Mouse (Mus musculus) lung, postnatal 4 days (tissue): ENCODE results near the gene Vps13d.
A peak's percentile ranks its signal among the peaks of the same experiment; 100 is the strongest.

ENCODE experiments used
- DNase-seq, 2 experiments: peaks; one replicate each; pipeline ENCODE4 v3.0.0; 2021

Vps13d gene

DNA sequence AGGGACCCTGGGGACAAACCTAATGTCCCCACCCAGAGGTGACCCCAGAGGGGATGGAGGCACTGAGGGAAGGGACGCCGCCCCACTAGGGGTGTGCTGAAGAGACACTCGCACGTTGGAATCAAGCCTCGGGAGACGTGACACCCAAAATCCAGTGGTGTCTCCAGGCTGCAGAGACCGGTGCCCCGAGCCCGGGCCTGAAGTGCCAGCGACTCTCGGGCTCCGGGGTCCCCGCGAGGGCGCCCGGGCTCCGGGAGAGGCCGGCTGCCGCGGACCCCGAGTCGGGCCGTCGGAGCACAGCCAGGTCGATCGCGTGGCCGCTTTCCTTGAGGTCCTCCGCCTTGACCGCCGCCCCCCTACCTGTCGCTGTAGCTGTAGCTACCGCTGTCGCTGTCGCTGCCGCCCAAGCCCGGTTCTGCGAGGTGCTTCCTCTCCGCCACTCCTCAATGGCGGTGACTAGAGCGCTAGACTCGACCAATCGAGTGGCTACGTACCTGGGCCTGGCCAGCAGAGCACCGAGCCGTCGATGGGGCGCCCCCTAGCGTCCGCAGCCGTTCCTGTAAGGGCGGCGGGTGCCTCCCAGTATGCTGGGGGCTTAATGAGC lies at the start of gene Vps13d:
Gene Vps13d, minus strand, starts transcription at position 447 of the 604 bp plus-strand sequence.
- DNase-seq, result peak; percentile 92 to 93

DNA sequence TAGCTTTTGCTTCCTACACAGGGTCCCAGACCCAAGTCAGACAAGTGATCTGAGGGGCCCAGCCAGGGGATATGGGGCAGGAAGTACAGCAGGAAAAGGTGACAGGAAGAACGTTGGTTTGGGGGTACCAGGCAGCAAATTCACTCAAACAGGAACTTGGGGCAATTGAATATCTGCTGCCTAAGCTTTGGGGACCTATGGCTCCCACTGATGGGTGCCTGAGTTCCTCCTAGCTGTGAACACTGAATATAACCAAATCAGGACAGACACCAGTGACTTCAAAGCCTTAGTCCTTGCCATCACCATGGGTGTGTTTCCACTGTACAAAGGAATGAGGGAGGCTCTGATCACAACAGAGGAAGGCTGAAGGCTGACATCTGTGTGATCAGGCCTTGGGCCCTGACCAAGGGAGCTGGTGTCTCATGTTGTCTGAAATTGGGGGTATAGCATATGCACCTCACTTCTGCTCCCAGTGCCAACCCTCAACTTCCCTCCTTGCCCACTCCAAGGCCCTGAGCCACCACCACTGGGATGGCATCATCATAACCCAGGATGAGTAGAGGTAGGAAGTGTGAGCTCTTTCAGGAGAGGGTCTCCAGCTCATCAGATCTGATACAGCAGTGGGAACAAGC lies 48.0 kb upstream of the Vps13d start:
- DNase-seq, result no peak

DNA sequence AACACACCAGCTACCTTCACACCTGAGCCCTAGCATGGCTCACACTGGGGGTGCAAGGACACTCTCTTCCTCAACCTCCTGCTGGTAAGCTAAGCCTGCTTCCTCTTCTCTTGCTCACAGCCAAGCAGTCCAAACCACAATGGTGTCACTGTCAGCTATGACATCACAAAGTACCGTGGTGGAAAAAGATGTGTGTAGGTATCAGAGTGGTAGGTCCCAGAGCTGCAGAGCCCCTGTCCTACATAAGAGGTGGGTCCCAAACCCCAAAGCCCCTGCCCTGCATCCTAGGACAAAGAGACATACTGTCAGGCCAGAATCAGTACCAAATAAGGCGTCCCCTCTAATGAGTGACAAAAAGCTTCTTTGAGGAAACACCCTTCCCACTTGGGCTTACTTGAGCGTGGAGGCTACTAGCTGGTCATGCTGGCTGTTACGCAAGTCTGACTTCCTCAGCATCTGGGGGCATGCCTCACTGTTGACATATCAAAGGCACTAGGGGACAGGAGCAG lies 46.0 kb upstream of the Vps13d start:
- DNase-seq, result peak; percentile 52 to 63

DNA sequence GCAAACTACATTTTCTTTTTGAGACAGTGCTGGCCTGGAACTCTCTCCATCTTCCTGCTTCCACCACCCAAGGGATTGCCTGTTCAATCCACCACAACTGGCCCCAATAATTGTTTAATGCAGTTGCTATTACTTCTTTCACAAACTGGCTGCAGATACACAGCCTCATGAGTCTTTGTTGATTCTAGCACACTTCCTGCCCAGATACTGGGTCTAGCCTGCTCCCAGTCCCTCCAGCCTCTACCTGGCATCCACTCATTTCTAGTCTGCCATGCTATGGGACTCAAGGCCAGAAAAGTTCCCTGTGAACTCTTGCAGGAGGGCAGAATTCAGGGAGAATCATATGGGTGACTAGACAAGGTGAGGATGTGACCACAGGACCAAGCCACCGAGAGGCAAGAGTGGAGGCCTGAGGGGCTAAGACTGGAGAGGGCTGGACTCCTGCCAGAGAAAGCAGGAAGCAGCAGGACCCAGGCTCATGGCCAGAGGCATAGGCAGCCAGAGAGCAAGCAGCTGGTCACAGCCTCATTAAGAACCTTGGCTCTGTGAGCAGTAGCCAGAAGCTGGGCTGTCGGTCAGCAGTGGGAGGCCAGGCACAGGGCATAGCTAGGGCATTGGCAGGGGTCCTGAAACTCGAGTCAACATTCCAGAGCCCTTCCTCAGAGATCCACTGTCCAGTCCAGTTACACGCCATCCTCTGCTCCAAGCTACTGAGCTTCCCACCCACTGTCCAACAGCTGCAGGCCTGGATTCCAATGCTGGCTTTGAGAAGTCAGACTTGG lies 44.4 kb upstream of the Vps13d start:
- peak; percentile 76 to 88 for DNase-seq

DNA sequence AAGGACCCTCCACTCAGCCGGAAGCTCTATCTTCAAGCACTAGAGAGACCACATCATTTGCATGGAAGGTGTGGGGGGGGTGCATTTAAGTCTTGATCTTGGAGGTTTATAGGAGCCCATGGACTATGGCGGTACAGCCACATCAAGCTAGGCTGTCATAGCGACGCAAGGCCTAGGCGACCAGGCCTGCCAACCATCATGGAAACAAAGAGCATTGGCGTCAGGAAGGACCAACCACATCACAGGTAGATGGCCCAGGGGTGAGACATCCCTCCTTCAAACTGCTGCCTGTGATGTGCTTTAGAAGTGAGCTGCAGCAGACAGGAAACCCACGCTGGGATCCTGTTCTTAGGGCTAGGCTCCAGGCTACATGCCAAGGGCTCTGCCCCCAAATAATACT lies 41.2 kb upstream of the Vps13d start:
- DNase-seq, result no peak

DNA sequence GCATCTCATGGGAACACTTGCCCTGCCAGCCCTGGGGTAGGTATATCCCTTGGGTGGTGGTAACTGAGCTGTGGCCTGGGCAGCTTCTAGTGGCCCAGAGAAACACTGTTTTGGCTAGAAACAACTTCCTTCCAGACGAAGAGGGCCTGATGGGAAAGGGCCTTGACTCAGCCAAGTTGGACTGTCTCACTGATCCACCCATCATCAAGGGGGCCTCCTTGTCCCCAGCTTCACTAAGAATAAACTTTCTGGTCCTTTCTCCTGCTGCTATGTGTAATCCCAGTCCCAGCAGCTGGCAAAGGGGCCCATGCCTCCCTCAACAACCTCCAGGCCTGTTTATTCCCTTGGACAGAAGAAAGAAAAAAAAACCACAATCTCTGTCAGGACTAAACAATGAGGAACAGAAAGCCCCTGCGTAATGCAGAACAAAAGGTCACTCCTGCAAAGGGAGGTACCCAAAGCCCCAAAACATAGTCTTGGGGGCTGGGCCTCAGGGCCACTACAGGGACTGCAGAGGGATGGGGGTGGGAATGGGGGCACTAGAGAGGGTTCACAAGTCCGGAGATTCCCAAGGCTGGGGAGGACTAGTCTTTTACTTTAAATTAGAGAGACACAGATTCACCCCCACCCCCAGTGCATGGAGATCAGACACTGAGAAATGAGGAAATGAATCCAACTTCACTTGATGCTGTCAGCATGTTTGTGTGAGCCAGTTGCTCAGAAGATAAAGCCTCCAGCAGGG lies 38.9 kb upstream of the Vps13d start:
- DNase-seq, result peak; percentile 54 to 63

DNA sequence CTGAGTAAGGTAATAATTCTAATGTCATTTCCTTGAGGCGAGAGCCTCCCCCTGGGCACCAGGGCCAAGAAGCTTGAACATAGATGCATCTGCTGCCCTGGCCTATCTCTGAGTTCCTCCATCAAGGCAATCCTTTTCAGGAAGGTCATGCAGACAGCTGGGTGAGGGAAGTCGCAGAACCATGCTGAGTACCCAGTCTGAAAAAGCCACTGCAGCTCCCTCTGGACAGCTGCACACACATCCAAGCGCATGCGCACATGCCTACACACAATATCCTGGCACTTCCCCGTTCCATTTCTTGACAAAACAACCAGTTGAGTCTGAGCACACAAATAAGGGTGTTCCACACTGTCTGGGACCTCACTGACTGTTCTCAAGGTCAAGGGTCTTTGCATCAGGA lies 36.9 kb upstream of the Vps13d start:
- DNase-seq, result no peak

DNA sequence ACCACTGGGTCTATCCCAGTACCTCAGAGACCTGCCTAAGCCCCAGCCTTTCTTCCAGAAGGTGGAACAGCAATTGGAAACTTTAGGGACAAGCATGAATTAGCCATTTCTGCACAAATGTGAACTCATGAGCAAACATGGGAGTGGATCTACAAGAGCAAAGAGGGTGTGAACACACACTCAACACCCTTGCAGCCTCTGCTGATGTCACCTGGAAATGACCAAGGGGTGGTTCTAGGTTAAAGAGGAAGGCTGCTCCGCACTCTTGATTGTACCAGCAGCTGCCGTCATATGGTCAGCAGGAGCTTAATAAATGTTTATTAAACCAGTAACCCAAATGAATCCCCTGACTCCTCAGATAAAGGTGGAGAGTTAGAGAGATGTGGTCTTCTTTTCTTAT lies 35.8 kb upstream of the Vps13d start:
- no peak for DNase-seq

DNA sequence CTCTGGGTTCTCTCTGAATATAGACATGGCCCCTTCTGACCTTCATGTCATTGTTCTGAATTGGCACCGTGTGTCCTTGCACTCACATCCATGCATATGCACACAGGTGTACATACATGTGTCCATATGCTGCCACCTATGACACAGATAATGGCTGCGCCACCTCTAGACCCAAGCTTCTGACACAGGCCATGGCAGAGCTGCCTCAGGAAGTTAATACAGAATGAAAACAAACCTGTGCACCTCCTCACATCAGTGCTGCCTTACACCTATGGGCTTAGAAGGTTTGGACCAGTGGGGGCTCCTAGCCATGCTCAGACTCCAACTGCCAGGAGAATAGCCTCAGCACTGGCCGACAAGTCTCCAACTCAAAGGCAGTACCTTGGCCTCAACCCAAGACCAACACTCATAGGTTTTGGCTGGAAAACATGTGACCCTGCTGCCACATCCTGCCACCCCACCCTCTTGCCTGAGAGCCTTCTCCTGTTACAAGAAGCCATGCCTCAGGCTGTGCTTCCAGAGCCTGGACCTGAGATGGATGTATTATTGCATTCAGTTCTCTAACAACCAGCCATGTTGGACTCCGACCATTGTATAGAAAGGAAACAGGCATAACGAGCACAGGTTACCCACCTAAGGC lies 34.8 kb upstream of the Vps13d start:
- DNase-seq, result peak; percentile 42 to 53

DNA sequence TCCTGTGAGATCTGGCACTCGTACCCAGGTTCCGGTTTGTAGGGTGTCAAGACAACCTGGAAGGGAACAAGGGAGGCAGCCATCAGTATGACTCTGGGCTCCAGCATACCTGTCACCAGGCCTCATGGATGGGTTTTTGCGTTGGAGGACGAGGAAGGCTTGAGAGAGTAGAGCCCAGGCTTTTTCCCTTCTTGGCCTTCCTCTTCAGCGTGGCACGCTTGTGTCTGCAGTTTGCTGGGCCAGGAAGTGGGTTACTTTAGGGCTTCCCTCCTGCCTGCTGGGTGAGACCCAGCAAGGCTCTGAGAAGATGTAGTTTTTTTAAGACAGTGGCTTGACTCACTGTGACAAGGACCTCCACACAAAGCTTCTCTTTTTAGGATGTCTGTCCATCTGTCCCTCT lies 34.2 kb upstream of the Vps13d start:
- DNase-seq, result no peak

DNA sequence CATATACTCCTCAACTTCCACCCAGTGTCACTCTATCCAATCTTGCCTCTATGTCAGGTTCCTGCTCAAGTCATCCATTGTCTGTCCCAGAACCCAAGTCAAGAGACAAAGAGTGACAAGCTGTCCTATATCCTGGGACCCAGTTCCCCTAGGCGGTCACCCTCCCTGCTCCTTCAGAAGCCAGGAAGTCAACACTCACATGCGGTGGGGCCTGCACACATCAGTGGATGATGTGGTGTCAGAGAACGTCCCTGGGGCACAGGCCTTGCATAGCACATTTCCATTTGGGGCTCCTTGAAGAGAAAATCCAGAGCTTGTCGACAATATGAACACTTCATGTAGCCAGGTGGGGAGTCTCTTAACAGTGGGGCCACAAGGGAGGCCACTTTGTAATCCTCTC lies 29.8 kb upstream of the Vps13d start:
- DNase-seq, result no peak

DNA sequence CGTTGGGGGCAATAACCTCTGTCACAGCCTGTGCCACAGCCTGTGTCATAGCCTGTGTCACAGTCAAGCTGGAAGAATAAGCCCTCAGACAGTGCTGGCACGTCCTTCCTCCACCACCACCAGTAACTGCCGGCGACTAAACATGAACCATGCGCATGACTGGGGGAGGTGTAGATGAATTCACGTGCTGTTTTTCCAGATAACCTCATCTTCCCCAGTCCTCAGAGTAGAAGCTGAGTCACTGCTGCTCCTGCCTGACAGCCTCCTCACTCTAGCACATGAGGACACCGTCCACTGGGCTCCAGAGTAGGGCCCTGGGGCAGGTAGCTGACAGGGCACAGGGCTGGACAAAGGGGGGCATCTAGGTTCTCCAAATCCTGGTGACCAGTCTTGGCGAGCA lies 27.3 kb upstream of the Vps13d start:
- no peak for DNase-seq

DNA sequence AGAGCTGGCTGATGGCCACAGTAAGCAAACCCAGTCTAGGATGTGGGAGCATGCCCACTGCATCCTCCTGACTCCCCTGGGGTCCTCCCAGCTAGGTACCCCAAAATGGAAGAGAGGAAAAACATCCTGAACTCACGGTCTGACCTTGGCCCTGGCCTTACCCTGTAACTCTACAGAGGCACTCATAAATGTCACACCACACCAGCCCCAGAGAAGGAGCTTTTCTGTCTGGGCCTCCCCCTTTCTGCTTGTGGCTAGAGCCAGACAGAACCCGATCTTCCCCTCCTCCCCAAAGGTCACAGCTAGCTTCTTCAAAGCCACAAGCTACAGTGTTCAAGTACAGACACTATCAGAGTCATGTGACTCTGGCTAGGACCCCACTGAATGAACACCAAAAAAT lies 26.6 kb upstream of the Vps13d start:
- DNase-seq, result no peak

DNA sequence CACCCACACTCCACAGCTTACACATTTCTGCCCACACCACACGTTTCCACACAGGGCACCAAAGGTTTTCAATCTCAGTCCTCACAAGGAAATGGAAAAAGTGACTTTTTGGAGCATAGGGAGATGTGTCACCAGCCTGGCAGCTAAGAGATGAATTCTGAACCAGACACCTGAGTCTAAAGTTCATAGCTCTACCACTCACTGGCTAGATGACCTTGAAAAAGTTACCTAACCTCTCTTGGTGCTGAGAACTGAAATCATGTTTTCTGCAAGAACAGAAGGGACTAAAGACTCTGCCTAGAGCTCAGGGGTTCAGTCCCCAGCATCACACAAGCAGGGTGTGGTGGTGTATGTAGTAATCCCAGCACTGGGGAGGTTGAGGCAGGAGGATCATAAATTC lies 25.2 kb upstream of the Vps13d start:
- DNase-seq, result no peak

DNA sequence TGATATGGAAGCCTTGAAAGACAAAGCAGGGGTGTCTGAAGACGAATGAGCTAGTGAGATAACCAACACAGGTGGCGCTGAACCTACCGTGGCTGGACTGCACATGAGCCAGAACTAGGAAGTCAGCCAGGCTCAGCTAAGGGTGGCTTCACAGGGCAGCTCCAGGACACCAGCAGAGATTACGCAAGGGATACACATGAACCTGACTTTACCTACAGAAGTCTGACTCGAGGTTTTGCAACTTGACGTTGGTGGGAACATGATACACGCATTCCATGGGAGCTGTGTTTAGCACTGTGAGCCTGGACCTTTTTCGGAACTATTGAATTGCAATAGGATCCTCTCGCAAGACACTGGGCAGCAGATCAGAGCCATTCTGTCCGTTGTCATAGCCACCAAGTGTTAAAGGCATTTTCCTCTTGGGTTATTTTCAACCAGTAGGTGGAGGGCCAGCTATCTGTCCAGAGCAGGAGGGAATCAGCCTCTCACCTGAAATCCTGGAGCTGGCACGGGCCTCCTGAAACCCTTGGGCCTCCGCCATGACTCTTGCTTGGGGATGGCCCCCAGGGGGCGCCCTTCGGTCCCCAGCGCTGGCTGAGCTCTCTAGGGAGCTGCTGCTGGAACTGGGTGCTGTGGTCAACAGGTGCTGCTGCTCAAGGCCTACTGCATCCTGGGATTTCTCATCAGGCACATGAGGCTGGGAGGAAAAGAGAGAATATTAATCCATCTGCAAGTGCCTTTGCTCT lies 24.6 kb upstream of the Vps13d start:
- DNase-seq, result peak; percentile 49 to 58

DNA sequence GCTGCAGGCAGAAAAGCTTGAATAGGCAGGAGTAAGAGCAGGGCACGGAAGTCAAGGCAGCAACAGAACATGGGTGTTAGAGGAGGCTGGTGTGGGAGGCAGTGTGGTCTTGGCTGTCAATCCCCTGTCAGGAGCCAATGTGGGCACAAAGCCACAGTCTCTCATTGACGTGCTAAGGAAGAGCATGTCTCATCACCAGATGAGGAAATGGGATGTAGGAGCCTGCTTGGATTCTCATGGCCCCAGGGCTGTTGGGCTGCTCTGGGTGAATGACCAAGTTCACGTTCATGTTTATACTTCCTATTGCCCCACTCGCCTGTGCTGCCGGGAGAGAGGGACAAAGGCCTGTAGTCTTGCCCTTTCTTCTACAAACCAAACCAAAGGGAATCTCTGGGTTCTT lies 23.0 kb upstream of the Vps13d start:
- DNase-seq, result no peak

DNA sequence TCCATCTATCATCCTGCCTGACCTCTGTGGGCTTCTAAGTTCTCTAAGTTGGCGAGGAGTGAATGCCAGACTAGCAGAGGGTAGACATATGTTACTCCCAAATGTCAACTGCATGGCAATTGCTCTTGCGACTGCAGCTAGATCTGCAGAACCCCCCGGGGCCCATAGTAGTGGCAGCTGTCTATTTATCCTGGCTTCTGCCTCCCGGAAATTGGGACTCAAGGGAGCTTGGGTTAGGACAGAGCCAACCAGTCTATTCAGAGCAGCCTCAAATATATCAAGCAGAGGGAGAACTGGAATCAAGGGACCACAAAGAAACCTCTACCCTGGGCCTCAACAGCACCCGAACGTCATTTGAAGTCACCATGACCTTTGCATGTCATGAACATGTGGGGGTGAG lies 22.2 kb upstream of the Vps13d start:
- no peak for DNase-seq

DNA sequence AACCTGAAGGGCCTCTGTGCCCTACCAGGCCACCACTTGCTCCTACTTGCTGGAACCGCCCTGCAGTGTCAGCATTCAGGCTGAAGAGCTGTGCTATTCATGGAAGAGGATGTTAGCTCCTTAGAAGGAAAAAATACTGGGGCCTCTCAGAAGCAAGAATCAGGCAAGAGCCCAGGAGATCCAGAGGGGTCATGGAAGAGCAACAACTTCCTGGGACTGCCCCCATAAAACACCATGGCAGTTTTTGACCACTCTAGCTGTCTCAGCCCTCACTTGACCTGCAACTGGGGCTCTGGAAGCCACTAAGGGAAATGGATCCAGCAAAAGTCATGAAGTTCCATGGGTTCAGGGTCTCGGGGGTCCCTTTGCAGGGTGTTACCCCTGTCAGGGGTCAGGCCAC lies 20.6 kb upstream of the Vps13d start:
- no peak for DNase-seq

DNA sequence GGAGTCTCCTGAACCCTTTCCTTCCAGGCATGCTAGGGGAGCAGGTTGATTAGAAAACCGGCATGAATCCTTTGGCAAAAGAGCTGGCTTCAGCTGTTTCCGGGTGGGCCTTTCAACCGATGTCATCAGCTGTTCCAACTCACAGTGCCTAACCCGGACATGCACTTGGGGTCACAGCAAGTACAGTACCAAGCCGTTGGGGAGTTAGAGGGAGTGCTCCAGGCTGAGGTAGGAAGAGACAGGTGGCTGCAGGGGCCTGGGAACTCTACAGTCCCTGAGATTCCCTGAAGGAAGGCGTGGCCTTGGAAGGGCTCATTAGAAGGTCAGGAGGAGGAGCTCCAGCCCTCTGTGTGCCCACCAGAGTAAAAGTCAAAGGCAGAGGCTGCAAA lies 20.0 kb upstream of the Vps13d start:
- no peak for DNase-seq

DNA sequence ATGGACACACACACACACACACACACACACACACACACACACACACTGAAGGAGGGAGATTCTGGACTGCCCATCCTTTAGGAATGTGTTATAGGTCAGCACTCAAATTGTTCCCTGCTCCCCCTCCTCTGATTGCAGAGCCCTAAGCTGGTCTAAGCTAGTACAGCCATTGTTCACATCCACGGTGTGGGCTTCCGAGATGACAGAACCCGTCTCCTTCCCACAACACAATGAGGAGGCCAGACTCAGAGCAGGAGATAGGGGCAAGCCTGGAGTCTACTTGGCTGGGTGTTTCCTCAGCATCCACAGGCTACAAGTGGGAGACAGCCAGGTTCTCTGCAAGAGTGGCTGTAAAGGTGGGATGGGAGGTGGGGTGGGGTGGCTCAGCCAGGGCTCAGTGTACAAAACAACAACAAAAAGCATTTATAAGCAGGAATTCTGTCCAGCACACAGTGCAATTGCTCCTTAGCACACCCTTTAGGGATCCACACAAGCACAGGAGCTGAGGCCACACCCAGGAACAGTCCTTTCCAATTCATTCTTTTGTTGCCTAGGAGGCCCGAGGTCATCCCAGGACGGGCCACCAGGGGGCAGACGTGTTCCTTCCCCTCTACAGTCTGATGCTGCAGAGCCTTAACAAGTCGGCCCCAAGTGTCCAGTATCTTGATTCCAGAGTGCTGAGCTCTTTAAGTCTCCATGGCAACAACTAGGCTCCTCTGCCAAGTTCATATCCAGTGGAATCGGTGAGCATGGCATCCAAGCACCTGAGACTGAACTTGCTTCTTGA lies 19.4 kb upstream of the Vps13d start:
- peak; percentile 90 to 94 for DNase-seq

DNA sequence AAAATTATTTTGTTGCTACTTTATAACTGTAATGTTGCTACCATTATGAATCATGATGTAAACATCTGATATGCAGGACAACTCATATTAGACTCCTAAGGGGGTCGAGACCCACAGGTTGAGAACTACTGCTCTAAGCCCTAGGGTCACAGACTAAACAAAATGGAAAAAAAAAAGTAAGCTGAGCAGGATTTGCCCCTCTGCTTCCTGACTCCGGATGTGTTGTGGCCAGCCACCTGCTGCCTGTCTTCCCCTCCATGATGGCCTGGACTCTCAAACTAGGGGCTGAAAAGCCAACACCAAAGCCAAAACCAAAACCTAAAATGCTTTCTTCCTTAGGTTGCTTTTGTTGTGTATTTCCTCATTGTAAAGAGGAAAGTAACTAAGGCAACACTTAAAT lies 16.3 kb upstream of the Vps13d start:
- no peak for DNase-seq
